Mouse (Mus musculus) left cerebral cortex, postnatal 14 days (tissue): Measurements from ENCODE around the gene Fam25c. TPM values are rescaled to one million over a fixed set of nuclear protein-coding genes. Genes with fewer than 3 reads are reported as not detected.
"Not testable (repeated sequence)": the region's sequence is repeated elsewhere in the genome, so short reads cannot be mapped to it uniquely, and the experiment has no call there.

Source experiments
- DNase-seq, 2 experiments: peaks; one replicate each; pipeline ENCODE4 v3.0.0; 2021 to 2022; ENCODE audit warnings: low spot score in 2 of 2, mixed read lengths in 1 of 2
- intact Hi-C: fragments of 180-260 bp; cut with DNase I; formaldehyde crosslinking; loops from one replicate; pipeline ENCODE4 v1.15.1; 2025
- total RNA-seq, 2 experiments: library from RNA; stranded (reverse); gene quantifications; 2 replicates each; pipeline ENCODE4 v1.2.3; 2021

Fam25c gene
- total RNA-seq, 2 experiments from 2014 or later, result not detected

- intact Hi-C loops, result no loop called here
- no peak for DNase-seq
These were observed 9.9 kb upstream of the Fam25c start for GRCm38 (mm10) chr14:34365147-34365507.

- intact Hi-C loops, result loop anchor here (5.0 kb wide), 2 partner anchors 52 to 282 kb away; partner anchors contain the start of genes Glud1 and Shld2
- DNase-seq, result not testable (repeated sequence)
These were observed 9.3 kb upstream of the Fam25c start for GRCm38 (mm10) chr14:34364254-34365146.

- DNase-seq, result peak; percentile 45 to 49
- intact Hi-C loops, result loop anchor here (2.0 to 5.0 kb wide), 3 partner anchors 51 to 281 kb away; partner anchors contain the start of genes Glud1 and Shld2
These were observed 8.4 kb upstream of the Fam25c start for GRCm38 (mm10) chr14:34363490-34364253.

- DNase-seq, result peak; percentile 66 to 70
- intact Hi-C loops, result loop anchor here (2.0 to 5.0 kb wide), 3 partner anchors 51 to 281 kb away; partner anchors contain the start of genes Glud1 and Shld2
These were observed 7.7 kb upstream of the Fam25c start for GRCm38 (mm10) chr14:34362726-34363445.

- intact Hi-C loops, result loop anchor here (2.0 to 5.0 kb wide), 3 partner anchors 50 to 280 kb away; partner anchors contain the start of genes Glud1 and Shld2
- no peak for DNase-seq
These were observed 6.9 kb upstream of the Fam25c start for GRCm38 (mm10) chr14:34362135-34362534.

GRCm38 (mm10) chr14:34360251-34360650 lies 5.0 kb upstream of the Fam25c start:
- no peak for DNase-seq
- intact Hi-C loops, result loop anchor here (5.0 kb wide), 2 partner anchors 48 to 278 kb away; partner anchors contain the start of genes Glud1 and Shld2

GRCm38 (mm10) chr14:34359676-34360244 lies 4.5 kb upstream of the Fam25c start:
- DNase-seq, result no peak
- intact Hi-C loops, result loop anchor here (5.0 kb wide), 2 partner anchors 47 to 277 kb away; partner anchors contain the start of genes Glud1 and Shld2

- intact Hi-C loops, result no loop called here
- peak in 1 of 2 experiments; percentile 25 for DNase-seq
These were observed 2.6 kb upstream of the Fam25c start for GRCm38 (mm10) chr14:34357671-34358455.

GRCm38 (mm10) chr14:34354456-34354855 lies 777 bp downstream of the Fam25c start:
- intact Hi-C loops, result no loop called here
- no peak for DNase-seq

GRCm38 (mm10) chr14:34353326-34353725 lies 1.9 kb downstream of the Fam25c start:
- DNase-seq, result no peak
- intact Hi-C loops, result no loop called here

- DNase-seq, result no peak
- intact Hi-C loops, result no loop called here
These were observed 2.7 kb downstream of the Fam25c start for GRCm38 (mm10) chr14:34352523-34352922.

- intact Hi-C loops, result no loop called here
- DNase-seq, result no peak
These were observed 3.6 kb downstream of the Fam25c start for GRCm38 (mm10) chr14:34351660-34352059.

GRCm38 (mm10) chr14:34349007-34349406 lies 6.2 kb downstream of the Fam25c start:
- intact Hi-C loops, result no loop called here
- DNase-seq, result no peak

GRCm38 (mm10) chr14:34348301-34348700 lies 6.9 kb downstream of the Fam25c start:
- intact Hi-C loops, result no loop called here

GRCm38 (mm10) chr14:34347084-34347483 lies 8.1 kb downstream of the Fam25c start:
- DNase-seq, result no peak
- intact Hi-C loops, result no loop called here

More at GRCm38 (mm10) chr14:34348301-34348700, 6.9 kb downstream of the Fam25c start:
- no peak for DNase-seq

GRCm38 (mm10) chr14:34345771-34346566 lies 9.3 kb downstream of the Fam25c start:
- no peak for DNase-seq
- intact Hi-C loops, result no loop called here

GRCm38 (mm10) chr14:34344361-34344760 lies 10.9 kb downstream of the Fam25c start:
- DNase-seq, result no peak

More at GRCm38 (mm10) chr14:34344361-34344760, 10.9 kb downstream of the Fam25c start:
- intact Hi-C loops, result no loop called here
